Mouse (Mus musculus) spleen, embryonic (tissue): ENCODE results near the gene Zfp414.

Experiments used
- CTCF ChIA-PET: fragments of 350-600 bp; sonication (Branson Sonifier 250); formaldehyde crosslinking; loops from one replicate; lab custom pipeline; 2022; lab: Charles Lee

The Zfp414 gene

DNA sequence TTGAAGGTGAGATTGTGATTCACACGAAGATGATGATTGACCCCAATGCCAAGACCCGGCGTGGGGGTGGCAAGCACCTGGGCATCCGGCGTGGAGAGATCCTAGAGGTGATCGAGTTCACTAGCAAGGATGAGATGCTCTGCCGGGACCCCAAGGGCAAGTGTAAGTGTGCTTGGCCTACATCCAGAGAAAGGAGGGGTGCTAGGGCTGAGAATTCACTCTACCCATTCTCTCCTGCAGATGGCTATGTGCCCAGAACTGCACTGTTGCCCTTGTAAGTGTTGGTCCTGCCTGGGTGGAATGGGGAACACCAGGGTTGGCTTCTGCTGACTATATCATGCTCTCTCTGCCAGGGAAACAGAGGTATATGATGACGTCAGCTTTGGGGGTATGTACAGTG lies 16.2 kb downstream of the Zfp414 start:
- CTCF ChIA-PET = no interaction called here

- CTCF ChIA-PET = no interaction called here
These were observed 21.0 kb downstream of the Zfp414 start for GRCm38 (mm10) chr17:33649781-33650475.

- CTCF ChIA-PET = no interaction called here
These were observed 37.9 kb downstream of the Zfp414 start for GRCm38 (mm10) chr17:33666813-33667212.

DNA sequence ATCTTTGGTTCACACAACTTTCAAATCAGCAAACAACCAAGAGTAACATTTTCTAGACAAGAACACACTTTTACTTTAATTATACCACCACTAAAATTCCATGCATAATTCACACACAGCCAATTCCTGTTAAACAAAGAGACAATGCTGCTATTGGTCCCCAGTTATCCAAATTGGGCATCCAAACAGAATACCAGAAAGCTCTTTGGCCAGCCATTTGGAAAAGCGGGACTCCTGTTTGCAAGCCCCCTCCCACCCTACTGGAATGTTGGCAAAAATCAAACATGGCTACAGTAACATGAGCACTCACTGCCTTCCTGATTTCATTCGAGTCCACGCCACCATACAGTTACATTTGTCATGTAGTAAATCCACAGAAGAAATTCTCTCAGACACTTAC lies 40.8 kb downstream of the Zfp414 start:
- CTCF ChIA-PET = no interaction called here

GRCm38 (mm10) chr17:33673837-33674236 lies 44.9 kb downstream of the Zfp414 start:
- CTCF ChIA-PET = interaction anchor here (0.7 to 1.7 kb wide), 2 partner anchors 11 to 1338 kb away, joined by 4 to 11 read pairs; no protein-coding TSS in a partner anchor

DNA sequence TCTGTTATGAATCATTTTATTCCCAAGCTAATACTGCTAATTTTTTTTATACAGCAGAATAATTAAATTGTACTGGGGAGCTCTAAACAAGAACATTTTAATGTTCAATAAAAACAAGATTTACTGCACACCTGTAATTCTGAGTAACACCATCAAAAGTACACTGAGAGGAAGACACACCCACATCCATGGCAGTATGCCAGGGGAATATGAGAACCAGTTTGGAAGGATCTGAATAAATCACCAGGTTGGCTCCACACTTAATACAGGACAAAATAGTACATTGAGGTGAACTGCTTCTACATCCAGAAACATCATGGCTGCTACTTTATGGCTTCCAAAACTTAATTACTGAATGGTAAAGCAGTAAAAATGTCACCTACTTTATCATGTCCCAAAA lies 46.6 kb downstream of the Zfp414 start:
- CTCF ChIA-PET = no interaction called here

DNA sequence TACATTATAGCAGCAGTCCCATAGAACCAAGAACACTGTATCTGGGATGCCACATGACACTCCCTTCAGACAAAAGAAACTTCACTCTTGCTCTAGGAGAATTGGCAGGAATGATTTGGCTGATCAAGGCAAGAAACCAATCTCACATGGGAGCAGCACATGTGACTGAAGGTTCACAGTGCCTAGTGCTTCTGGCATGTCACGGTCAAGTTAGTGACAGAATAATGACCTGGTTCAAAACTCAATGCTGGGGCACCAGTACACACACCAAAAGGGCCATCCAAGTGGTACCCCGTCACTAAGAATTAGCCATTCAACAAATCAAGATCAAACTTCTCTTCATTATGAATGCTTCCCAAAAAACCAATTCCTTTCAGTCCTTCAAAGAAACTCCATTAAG lies 47.2 kb downstream of the Zfp414 start:
- CTCF ChIA-PET = no interaction called here

DNA sequence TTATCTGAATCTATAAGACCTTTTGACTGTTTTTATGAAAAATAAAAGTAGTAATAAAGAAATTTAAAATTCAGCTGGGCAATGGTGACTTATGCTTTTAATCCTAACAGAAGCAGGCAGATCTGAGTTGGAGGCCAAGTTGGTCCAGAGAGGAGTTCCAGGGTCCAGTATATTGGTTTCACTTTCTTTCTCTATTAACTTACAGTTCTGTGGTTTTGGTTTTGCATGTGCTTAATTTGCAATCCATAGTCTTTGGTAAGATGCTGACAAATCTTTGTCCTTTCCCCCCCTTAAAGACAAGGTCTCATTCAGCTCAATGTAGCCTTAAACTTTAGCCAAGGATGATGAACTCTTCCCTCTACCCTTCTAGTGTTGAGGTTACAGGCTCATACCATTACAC lies 49.9 kb downstream of the Zfp414 start:
- CTCF ChIA-PET = no interaction called here
